Mouse (Mus musculus) liver, embryonic 12.5 days (tissue): ENCODE measurements around the gene Slc6a6. TPM values are rescaled to one million over a fixed set of nuclear protein-coding genes. Genes with fewer than 3 reads are reported as not detected.

Experiments
- ATAC-seq: fragments of 200-750 bp; cut with Nextera tagmentation; 2 replicates; pipeline ENCODE4 v1.8.0; 2017; ENCODE audit warnings: moderate number of reproducible peaks, mild to moderate bottlenecking, moderate library complexity
- H3K27ac ChIP-seq: fragments of 300-500 bp; sonication (generic); 2 replicates; pipeline ENCODE4 v1.5.1; 2016; ENCODE audit warnings: mild to moderate bottlenecking
- H3K27me3 ChIP-seq: fragments of 300-500 bp; sonication (generic); replicated peaks from 2 replicates; pipeline ENCODE4 v1.6.1; 2016; ENCODE audit warnings: mild to moderate bottlenecking, moderate library complexity
- H3K36me3 ChIP-seq: fragments of 300-500 bp; sonication (generic); 2 replicates; pipeline ENCODE4 v1.6.1; 2016; ENCODE audit warnings: mild to moderate bottlenecking, moderate library complexity
- H3K4me1 ChIP-seq: fragments of 300-500 bp; sonication (generic); 2 replicates; pipeline ENCODE4 v1.6.1; 2016
- H3K4me2 ChIP-seq: fragments of 300-500 bp; sonication (generic); 2 replicates; pipeline ENCODE4 v1.6.1; 2016; ENCODE audit warnings: mild to moderate bottlenecking, moderate library complexity
- H3K4me3 ChIP-seq: fragments of 300-500 bp; sonication (generic); 2 replicates; pipeline ENCODE4 v1.5.1; 2016; ENCODE audit warnings: mild to moderate bottlenecking, moderate library complexity
- H3K9ac ChIP-seq: fragments of 300-500 bp; sonication (generic); 2 replicates; pipeline ENCODE4 v1.6.1; 2016; ENCODE audit warnings: mild to moderate bottlenecking, moderate library complexity
- H3K9me3 ChIP-seq: fragments of 300-500 bp; sonication (generic); replicated peaks from 2 replicates; pipeline ENCODE4 v1.6.1; 2016; ENCODE audit warnings: mild to moderate bottlenecking, moderate library complexity
- WGBS: fragments of 180-500 bp; shearing (Covaris S2); methylation state at CpG from one replicate; pipeline ENCODE4 v1.1.7; 2016; ENCODE audit not compliant: insufficient replicate concordance; 5-methylcytosine and 5-hydroxymethylcytosine counted together
- polyA plus RNA-seq: library from polyadenylated mRNA; unstranded; fragments of >200 nt; fragmentation: Nextera tagmentation; extraction: Ambion mirVana; gene quantifications from 2 replicates; pipeline ENCODE4 v1.2.1, GENCODE M21; 2016

The Slc6a6 gene
- 22.1 and 24.9 TPM in 2 replicates for polyA plus RNA-seq

- peak within 1 kb of the TSS; percentile 90 for H3K4me3 ChIP-seq
- peak within 1 kb of the TSS; percentile 90 for H3K27ac ChIP-seq
- peak; percentile 83 for ATAC-seq
- peak within 1 kb of the TSS; percentile 99 for H3K4me2 ChIP-seq
- H3K9ac ChIP-seq, result peak within 1 kb of the TSS; percentile 94
- peaks cover 68% of the 10 kb centered on the region for H3K4me1 ChIP-seq
- H3K9me3 ChIP-seq, result no peaks in the 10 kb centered on the region
- no peaks in the 10 kb centered on the region for H3K36me3 ChIP-seq
- H3K27me3 ChIP-seq, result no peaks in the 10 kb centered on the region
- under 1% methylated on average over 51 of the region's 69 CpGs for WGBS
Measured at GRCm38 (mm10) chr6:91683602-91684473, at the start of gene Slc6a6. Gene Slc6a6 (plus strand): TSS chr6:91684053.

DNA sequence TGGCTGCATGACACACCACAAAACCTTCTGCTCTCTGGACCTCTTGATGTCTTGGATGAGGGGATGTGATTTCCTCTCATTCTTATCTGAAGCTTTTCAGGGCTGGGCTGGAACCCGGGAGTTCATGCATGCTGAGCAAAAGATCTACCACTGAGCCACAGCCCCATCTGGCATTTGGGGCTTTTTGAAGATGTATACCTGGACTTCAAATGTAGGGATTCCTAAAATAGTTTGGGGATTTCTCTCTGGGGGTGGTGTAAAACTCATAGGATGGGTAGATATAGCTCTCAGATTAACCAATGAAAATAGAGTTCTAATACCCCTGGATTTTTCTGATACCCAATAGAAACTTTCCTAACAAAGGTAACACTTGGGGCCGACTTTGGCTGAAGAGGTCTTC is 49.4 kb upstream of the Slc6a6 start:
- no peak overlapping the region for H3K9ac ChIP-seq
- 43% methylated on average over 2 of the region's 2 CpGs for WGBS
- no peak overlapping the region for H3K27ac ChIP-seq
- no peaks in the 10 kb centered on the region for H3K36me3 ChIP-seq
- no peaks in the 10 kb centered on the region for H3K4me1 ChIP-seq
- H3K27me3 ChIP-seq, result no peaks in the 10 kb centered on the region
- peaks cover 4% of the 10 kb centered on the region; the same call in 1 of the 2 replicates for H3K9me3 ChIP-seq
- no peak overlapping the region for H3K4me3 ChIP-seq
- no peak overlapping the region for H3K4me2 ChIP-seq
- no peak for ATAC-seq

- Histone ChIP-seq H3K9me3 (peaks cover 4% of the 10 kb centered on the region; the same call in 1 of the 2 replicates), H3K4me2 (no peak overlapping the region), H3K4me3 (no peak overlapping the region), H3K27ac (no peak overlapping the region), H3K36me3 (no peaks in the 10 kb centered on the region), H3K4me1 (no peaks in the 10 kb centered on the region), H3K9ac (no peak overlapping the region), H3K27me3 (no peaks in the 10 kb centered on the region)
- ATAC-seq, result no peak
- WGBS, result 49% methylated on average over 2 of the region's 2 CpGs
Measured at GRCm38 (mm10) chr6:91634876-91635275, 49.0 kb upstream of the Slc6a6 start.

GRCm38 (mm10) chr6:91638204-91638995 is 45.5 kb upstream of the Slc6a6 start:
- 34% methylated on average over 9 of the region's 9 CpGs for WGBS
- no peak overlapping the region for H3K4me2 ChIP-seq

GRCm38 (mm10) chr6:91643011-91643410 is 40.8 kb upstream of the Slc6a6 start:
- Histone ChIP-seq H3K4me1 (no peaks in the 10 kb centered on the region), H3K9me3 (no peaks in the 10 kb centered on the region), H3K27me3 (no peaks in the 10 kb centered on the region), H3K4me2 (no peak overlapping the region), H3K36me3 (no peaks in the 10 kb centered on the region), H3K4me3 (no peak overlapping the region), H3K9ac (no peak overlapping the region), H3K27ac (no peak overlapping the region)
- WGBS, result 63% methylated on average over 5 of the region's 5 CpGs
- no peak for ATAC-seq

More at GRCm38 (mm10) chr6:91638204-91638995, 45.5 kb upstream of the Slc6a6 start:
- no peak overlapping the region for H3K27ac ChIP-seq
- no peaks in the 10 kb centered on the region for H3K9me3 ChIP-seq
- no peaks in the 10 kb centered on the region for H3K4me1 ChIP-seq
- H3K27me3 ChIP-seq, result no peaks in the 10 kb centered on the region
- no peak overlapping the region for H3K4me3 ChIP-seq
- ATAC-seq, result no peak
- H3K36me3 ChIP-seq, result no peaks in the 10 kb centered on the region
- H3K9ac ChIP-seq, result no peak overlapping the region

DNA sequence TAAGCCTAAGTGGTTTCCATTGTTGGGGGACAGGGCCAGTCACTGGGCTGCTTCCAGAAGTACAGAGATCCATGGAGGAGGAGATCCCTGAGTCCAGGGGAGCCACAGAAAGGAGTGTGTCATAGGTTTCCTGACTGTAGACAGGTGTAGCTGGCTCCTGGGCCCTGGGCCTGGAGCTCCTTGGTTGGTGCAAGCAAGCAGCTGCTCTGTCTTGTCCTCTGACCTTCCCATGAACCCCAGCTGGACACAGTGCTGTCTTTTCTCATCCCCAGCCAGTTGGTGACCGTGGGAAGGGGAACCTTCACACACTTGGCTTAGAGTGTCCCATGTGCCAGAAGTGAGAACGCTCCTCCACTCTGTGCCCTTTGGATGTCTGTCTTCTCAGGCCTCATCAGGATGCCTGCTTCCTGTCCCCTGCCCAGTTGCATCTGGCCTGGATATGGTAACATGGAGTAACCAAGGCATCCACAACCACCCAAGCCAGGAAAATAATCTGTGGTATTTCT is 40.4 kb upstream of the Slc6a6 start:
- Histone ChIP-seq H3K4me1 (no peaks in the 10 kb centered on the region), H3K4me2 (no peak overlapping the region), H3K36me3 (no peaks in the 10 kb centered on the region), H3K9me3 (no peaks in the 10 kb centered on the region), H3K27me3 (peaks cover 4% of the 10 kb centered on the region; the same call in 1 of the 2 replicates), H3K27ac (no peak overlapping the region), H3K9ac (no peak overlapping the region), H3K4me3 (no peak overlapping the region)
- 80% methylated on average over 2 of the region's 2 CpGs for WGBS
- no peak for ATAC-seq

GRCm38 (mm10) chr6:91646019-91646418 is 37.8 kb upstream of the Slc6a6 start:
- Histone ChIP-seq H3K9me3 (no peaks in the 10 kb centered on the region), H3K4me3 (no peak overlapping the region), H3K4me1 (no peaks in the 10 kb centered on the region), H3K27ac (no peak overlapping the region), H3K4me2 (no peak overlapping the region), H3K9ac (no peak overlapping the region), H3K27me3 (peaks cover 4% of the 10 kb centered on the region; the same call in 1 of the 2 replicates), H3K36me3 (no peaks in the 10 kb centered on the region)
- no peak for ATAC-seq
- 66% methylated on average over 10 of the region's 10 CpGs for WGBS

GRCm38 (mm10) chr6:91646822-91647221 is 37.0 kb upstream of the Slc6a6 start:
- H3K36me3 ChIP-seq, result no peaks in the 10 kb centered on the region
- WGBS, result 64% methylated on average over 4 of the region's 4 CpGs
- H3K27me3 ChIP-seq, result peaks cover 4% of the 10 kb centered on the region; the same call in 1 of the 2 replicates
- H3K9ac ChIP-seq, result no peak overlapping the region
- H3K4me2 ChIP-seq, result no peak overlapping the region
- H3K4me3 ChIP-seq, result no peak overlapping the region
- H3K27ac ChIP-seq, result no peak overlapping the region
- H3K4me1 ChIP-seq, result no peaks in the 10 kb centered on the region
- no peak for ATAC-seq
- no peaks in the 10 kb centered on the region for H3K9me3 ChIP-seq

GRCm38 (mm10) chr6:91647385-91647791 is 36.5 kb upstream of the Slc6a6 start:
- Histone ChIP-seq H3K36me3 (no peaks in the 10 kb centered on the region), H3K27ac (no peak overlapping the region), H3K9me3 (no peaks in the 10 kb centered on the region), H3K4me1 (no peaks in the 10 kb centered on the region), H3K4me3 (no peak overlapping the region), H3K9ac (no peak overlapping the region), H3K27me3 (peaks cover 4% of the 10 kb centered on the region; the same call in 1 of the 2 replicates), H3K4me2 (no peak overlapping the region)
- no peak for ATAC-seq
- WGBS, result 63% methylated on average over 9 of the region's 9 CpGs

DNA sequence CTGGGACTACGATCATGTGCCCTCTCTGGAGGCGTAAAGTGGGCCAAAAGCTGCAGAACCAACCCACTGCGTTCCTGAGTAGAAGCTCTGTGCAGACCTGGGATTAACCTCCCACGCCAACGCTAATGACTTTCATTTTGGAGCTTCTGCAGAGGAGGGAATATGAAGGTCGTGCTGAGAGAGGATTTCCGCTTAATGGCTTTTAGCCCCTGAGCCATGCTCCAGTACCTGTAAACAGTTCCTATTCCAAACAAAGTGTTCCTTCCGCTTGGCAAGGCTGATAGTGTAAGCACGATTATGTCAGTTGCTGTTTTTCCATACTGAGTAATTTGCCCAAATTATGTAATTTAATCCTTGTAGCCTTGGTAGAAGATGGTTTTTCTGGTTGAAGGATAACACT is 33.6 kb upstream of the Slc6a6 start:
- H3K27me3 ChIP-seq, result peaks cover 4% of the 10 kb centered on the region; the same call in 1 of the 2 replicates
- no peaks in the 10 kb centered on the region for H3K36me3 ChIP-seq
- no peak overlapping the region for H3K4me3 ChIP-seq
- no peaks in the 10 kb centered on the region for H3K9me3 ChIP-seq
- ATAC-seq, result no peak
- WGBS, result 66% methylated on average over 9 of the region's 9 CpGs
- no peak overlapping the region for H3K4me2 ChIP-seq
- H3K9ac ChIP-seq, result no peak overlapping the region
- H3K4me1 ChIP-seq, result peaks cover 3% of the 10 kb centered on the region; the same call in 1 of the 2 replicates
- H3K27ac ChIP-seq, result no peak overlapping the region

DNA sequence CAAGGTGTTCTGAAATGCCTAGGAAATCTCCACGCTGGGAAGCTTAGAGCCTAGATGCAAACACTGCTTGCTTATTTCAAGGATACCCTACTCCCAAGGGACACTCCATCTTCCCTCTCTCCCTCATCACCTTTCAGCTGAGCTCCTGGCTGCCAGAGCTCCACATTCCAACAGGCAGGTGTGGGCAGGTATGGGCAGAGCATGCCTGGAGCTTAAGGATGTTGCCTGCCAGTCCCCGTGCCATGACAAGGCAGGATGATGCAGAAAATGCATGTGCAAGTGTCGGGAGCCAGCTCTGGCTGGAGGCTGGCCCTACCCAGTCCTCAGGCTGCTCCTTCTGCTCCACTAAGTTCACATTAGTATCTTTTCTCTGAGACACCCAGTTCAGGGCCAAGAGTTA is 31.6 kb upstream of the Slc6a6 start:
- no peaks in the 10 kb centered on the region for H3K9me3 ChIP-seq
- H3K27me3 ChIP-seq, result peaks cover 4% of the 10 kb centered on the region; the same call in 1 of the 2 replicates
- no peak overlapping the region for H3K4me3 ChIP-seq
- H3K4me2 ChIP-seq, result no peak overlapping the region
- no peak overlapping the region for H3K27ac ChIP-seq
- H3K4me1 ChIP-seq, result peaks cover 11% of the 10 kb centered on the region; the same call in 1 of the 2 replicates
- WGBS, result 65% methylated on average over 3 of the region's 3 CpGs
- no peak for ATAC-seq
- no peaks in the 10 kb centered on the region for H3K36me3 ChIP-seq
- H3K9ac ChIP-seq, result no peak overlapping the region
